Mouse (Mus musculus): Measurements from ENCODE around the gene Ffar3.
A peak's percentile ranks its signal among the peaks of the same experiment; 100 is the strongest.

Gene Ffar3

GRCm38 (mm10) chr7:30859635-30860402 lies 3.8 kb upstream of the Ffar3 start:
- no peaks in the 10 kb centered on the region for H3K36me3 ChIP-seq (ENCODE audit: insufficient read depth, low read length)
- H3K4me3 ChIP-seq (replicated peaks; ENCODE audit: low read length), result peak overlapping the region; percentile 68
- peaks cover 30% of the 10 kb centered on the region for H3K27me3 ChIP-seq (ENCODE audit: insufficient read depth, low read length)
- no peaks in the 10 kb centered on the region for H3K9me3 ChIP-seq (ENCODE audit: low read length)
- peaks cover 33% of the 10 kb centered on the region for H3K4me1 ChIP-seq (replicated peaks; ENCODE audit: low read depth, low read length)
- TF ChIP-seq CTCF (conservative IDR thresholded peaks at IDR 0.05; ENCODE audit: low read length) (peak; percentile 93), NANOG (IDR thresholded peaks at IDR 0.05; ENCODE audit: borderline replicate concordance, low read length) (no peak), POU5F1 (IDR thresholded peaks at IDR 0.05; ENCODE audit: borderline replicate concordance, low read length) (no peak)

- no peaks in the 10 kb centered on the region for H3K9me3 ChIP-seq (ENCODE audit: low read length)
- no peaks in the 10 kb centered on the region for H3K36me3 ChIP-seq (ENCODE audit: insufficient read depth, low read length)
- TF ChIP-seq CTCF (conservative IDR thresholded peaks at IDR 0.05; ENCODE audit: low read length), result peak; percentile 66
- TF ChIP-seq POU5F1 (IDR thresholded peaks at IDR 0.05; ENCODE audit: borderline replicate concordance, low read length), result no peak
- no peak overlapping the region for H3K4me3 ChIP-seq (replicated peaks; ENCODE audit: low read length)
- H3K4me1 ChIP-seq (replicated peaks; ENCODE audit: low read depth, low read length), result peaks cover 37% of the 10 kb centered on the region
- peaks cover 36% of the 10 kb centered on the region for H3K27me3 ChIP-seq (ENCODE audit: insufficient read depth, low read length)
Measured at GRCm38 (mm10) chr7:30859290-30859634, 3.3 kb upstream of the Ffar3 start.

GRCm38 (mm10) chr7:30857746-30858145 lies 1.8 kb upstream of the Ffar3 start:
- Histone ChIP-seq H3K27me3 (ENCODE audit: insufficient read depth, low read length) (peaks cover 40% of the 10 kb centered on the region), H3K9me3 (ENCODE audit: low read length) (no peaks in the 10 kb centered on the region), H3K36me3 (ENCODE audit: insufficient read depth, low read length) (no peaks in the 10 kb centered on the region), H3K4me3 (replicated peaks; ENCODE audit: low read length) (no peak overlapping the region), H3K4me1 (replicated peaks; ENCODE audit: low read depth, low read length) (peaks cover 44% of the 10 kb centered on the region)
- TF ChIP-seq POU5F1 (IDR thresholded peaks at IDR 0.05; ENCODE audit: borderline replicate concordance, low read length) (no peak), CTCF (conservative IDR thresholded peaks at IDR 0.05; ENCODE audit: low read length) (no peak), NANOG (IDR thresholded peaks at IDR 0.05; ENCODE audit: borderline replicate concordance, low read length) (no peak)

GRCm38 (mm10) chr7:30851421-30851820 lies 4.6 kb downstream of the Ffar3 start:
- no peak overlapping the region for H3K4me3 ChIP-seq (replicated peaks; ENCODE audit: low read length)
- H3K27me3 ChIP-seq (ENCODE audit: insufficient read depth, low read length), result peaks cover 28% of the 10 kb centered on the region
- H3K36me3 ChIP-seq (ENCODE audit: insufficient read depth, low read length), result no peaks in the 10 kb centered on the region
- H3K4me1 ChIP-seq (replicated peaks; ENCODE audit: low read depth, low read length), result peaks cover 60% of the 10 kb centered on the region
- TF ChIP-seq CTCF (conservative IDR thresholded peaks at IDR 0.05; ENCODE audit: low read length) (no peak), POU5F1 (IDR thresholded peaks at IDR 0.05; ENCODE audit: borderline replicate concordance, low read length) (no peak), NANOG (IDR thresholded peaks at IDR 0.05; ENCODE audit: borderline replicate concordance, low read length) (no peak)
- no peaks in the 10 kb centered on the region for H3K9me3 ChIP-seq (ENCODE audit: low read length)

GRCm38 (mm10) chr7:30847934-30848333 lies 8.0 kb downstream of the Ffar3 start:
- Histone ChIP-seq H3K27me3 (ENCODE audit: insufficient read depth, low read length) (0 out of 2 replicates have a peak, but pooled peaks cover 2% of the 10 kb centered on the region), H3K9me3 (ENCODE audit: low read length) (no peaks in the 10 kb centered on the region), H3K36me3 (ENCODE audit: insufficient read depth, low read length) (no peaks in the 10 kb centered on the region), H3K4me1 (replicated peaks; ENCODE audit: low read depth, low read length) (peaks cover 64% of the 10 kb centered on the region), H3K4me3 (replicated peaks; ENCODE audit: low read length) (no peak overlapping the region)
- TF ChIP-seq CTCF (conservative IDR thresholded peaks at IDR 0.05; ENCODE audit: low read length) (no peak), POU5F1 (IDR thresholded peaks at IDR 0.05; ENCODE audit: borderline replicate concordance, low read length) (no peak), NANOG (IDR thresholded peaks at IDR 0.05; ENCODE audit: borderline replicate concordance, low read length) (no peak)

GRCm38 (mm10) chr7:30847386-30847785 lies 8.6 kb downstream of the Ffar3 start:
- Histone ChIP-seq H3K36me3 (ENCODE audit: insufficient read depth, low read length) (no peaks in the 10 kb centered on the region), H3K4me1 (replicated peaks; ENCODE audit: low read depth, low read length) (peaks cover 66% of the 10 kb centered on the region), H3K27me3 (ENCODE audit: insufficient read depth, low read length) (no peaks in the 10 kb centered on the region), H3K4me3 (replicated peaks; ENCODE audit: low read length) (no peak overlapping the region), H3K9me3 (ENCODE audit: low read length) (no peaks in the 10 kb centered on the region)
- TF ChIP-seq NANOG (IDR thresholded peaks at IDR 0.05; ENCODE audit: borderline replicate concordance, low read length) (no peak), POU5F1 (IDR thresholded peaks at IDR 0.05; ENCODE audit: borderline replicate concordance, low read length) (no peak), CTCF (conservative IDR thresholded peaks at IDR 0.05; ENCODE audit: low read length) (no peak)

- H3K27me3 ChIP-seq (ENCODE audit: insufficient read depth, low read length), result no peaks in the 10 kb centered on the region
- no peaks in the 10 kb centered on the region for H3K9me3 ChIP-seq (ENCODE audit: low read length)
- H3K36me3 ChIP-seq (ENCODE audit: insufficient read depth, low read length), result no peaks in the 10 kb centered on the region
- H3K4me1 ChIP-seq (replicated peaks; ENCODE audit: low read depth, low read length), result peaks cover 69% of the 10 kb centered on the region
- no peak for TF ChIP-seq NANOG (IDR thresholded peaks at IDR 0.05; ENCODE audit: borderline replicate concordance, low read length)
- no peak for TF ChIP-seq CTCF (conservative IDR thresholded peaks at IDR 0.05; ENCODE audit: low read length)
- TF ChIP-seq POU5F1 (IDR thresholded peaks at IDR 0.05; ENCODE audit: borderline replicate concordance, low read length), result no peak
- H3K4me3 ChIP-seq (replicated peaks; ENCODE audit: low read length), result 0 out of 2 replicates have a peak overlapping the region, but pooled peaks have one; percentile 11
Measured at GRCm38 (mm10) chr7:30846505-30847053, 9.4 kb downstream of the Ffar3 start.

- H3K4me3 ChIP-seq (replicated peaks; ENCODE audit: low read length), result peak overlapping the region; percentile 30; the same call in 1 of the 2 replicates
- no peaks in the 10 kb centered on the region for H3K27me3 ChIP-seq (ENCODE audit: insufficient read depth, low read length)
- H3K4me1 ChIP-seq (replicated peaks; ENCODE audit: low read depth, low read length), result peaks cover 78% of the 10 kb centered on the region
- no peaks in the 10 kb centered on the region for H3K9me3 ChIP-seq (ENCODE audit: low read length)
- no peaks in the 10 kb centered on the region for H3K36me3 ChIP-seq (ENCODE audit: insufficient read depth, low read length)
- TF ChIP-seq CTCF (conservative IDR thresholded peaks at IDR 0.05; ENCODE audit: low read length), result no peak
- TF ChIP-seq POU5F1 (IDR thresholded peaks at IDR 0.05; ENCODE audit: borderline replicate concordance, low read length), result no peak
- TF ChIP-seq NANOG (IDR thresholded peaks at IDR 0.05; ENCODE audit: borderline replicate concordance, low read length), result no peak
Measured at GRCm38 (mm10) chr7:30844676-30845297, 11.2 kb downstream of the Ffar3 start.

Data from E14TG2a.4 (cell line).